Mouse (Mus musculus): ENCODE results near the gene Slc48a1.

- TF ChIP-seq HCFC1 (IDR thresholded peaks at IDR 0.05; ENCODE audit: low read depth, low read length) (no peak), MYC (IDR thresholded peaks at IDR 0.05; ENCODE audit: low read depth, low read length) (no peak), SMC3 (IDR thresholded peaks at IDR 0.05; ENCODE audit: low read depth, low read length) (no peak), RAD21 (IDR thresholded peaks at IDR 0.05; ENCODE audit: low read depth, low read length) (no peak), CHD1 (IDR thresholded peaks at IDR 0.05; ENCODE audit: low read depth, low read length) (no peak), SIN3A (IDR thresholded peaks at IDR 0.05; ENCODE audit: low read length) (no peak), GABPA (IDR thresholded peaks at IDR 0.05; ENCODE audit: low read depth, low read length) (no peak), EP300 (IDR thresholded peaks at IDR 0.05; ENCODE audit: low read depth in 1 of 2, low read length in 2 of 2) (no peak), MAX (IDR thresholded peaks at IDR 0.05; ENCODE audit: low read length) (no peak), CTCF (IDR thresholded peaks at IDR 0.05 in 2 of 3, conservative IDR thresholded peaks at IDR 0.05 in 1 of 3; ENCODE audit: control insufficient read depth in 1 of 3, insufficient read depth in 1 of 3, low read depth in 2 of 3, low read length in 3 of 3, poor library complexity in 1 of 3, severe bottlenecking in 1 of 3) (no peak), TAL1 (IDR thresholded peaks at IDR 0.05; ENCODE audit: low read length) (no peak), NRF1 (IDR thresholded peaks at IDR 0.05; ENCODE audit: insufficient read depth, low read depth, low read length, poor library complexity, severe bottlenecking) (no peak)
Observed at GRCm38 (mm10) chr15:97749397-97749796, 28.9 kb upstream of the Slc48a1 start.

Data from MEL (cell line).